Mouse (Mus musculus): ENCODE measurements around the gene Fgfr2.

GRCm38 (mm10) chr7:132105326-132105725, 1017.8 kb downstream of the Fgfr2 start:
- TF ChIP-seq CTCF (IDR thresholded peaks at IDR 0.05; ENCODE audit: insufficient read depth, low read length), result no peak
- no peak for TF ChIP-seq POLR2A (IDR thresholded peaks at IDR 0.05; ENCODE audit: borderline replicate concordance, extremely low read depth, low read depth, low read length)
